Mouse (Mus musculus): ENCODE measurements around the gene Magi2. TPM values are rescaled to one million over a fixed set of nuclear protein-coding genes. Genes with fewer than 3 reads are reported as not detected.

The Magi2 gene
- polyA plus RNA-seq, 1 experiment from 2014 or later, result 3.2 TPM

DNA sequence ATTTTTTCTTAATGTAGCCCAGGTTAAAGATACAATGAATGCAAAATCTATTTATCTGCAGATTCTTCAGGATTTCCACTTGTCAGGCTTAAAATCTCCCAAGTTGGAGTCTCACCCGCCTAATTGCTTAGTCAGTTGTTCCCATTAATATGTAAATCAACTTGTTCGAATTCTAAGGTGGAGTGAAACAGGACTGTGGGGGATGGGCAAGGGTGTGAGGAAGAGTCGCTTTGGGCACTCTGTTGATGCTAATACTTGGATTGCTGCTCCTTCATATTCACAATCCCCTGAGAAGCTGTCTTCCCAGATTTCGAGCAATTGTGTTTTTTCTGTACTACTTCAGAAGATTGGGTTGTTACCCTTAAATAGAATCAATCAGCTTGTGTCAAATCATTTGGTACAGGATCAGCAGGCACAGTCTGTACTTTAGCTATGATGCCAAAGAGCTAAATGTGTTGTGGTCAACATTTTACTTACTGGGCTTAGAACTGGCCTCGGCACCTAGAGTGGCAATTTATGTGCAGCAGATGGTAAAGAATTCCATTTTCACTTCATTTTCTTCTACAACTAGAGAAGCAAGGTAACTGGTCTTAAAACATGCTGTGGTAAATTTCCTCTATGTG is 560.8 kb downstream of the Magi2 start:
- DNase-seq (ENCODE audit: low spot score) (no peak), ATAC-seq (replicated peaks; ENCODE audit: low FRiP score, low TSS enrichment, low read depth) (no peak)
- no peak overlapping the region for H3K4me2 ChIP-seq (ENCODE audit: low read length)
- H3K4me1 ChIP-seq (replicated peaks; ENCODE audit: control insufficient read depth, insufficient read depth, low read length), result no peaks in the 10 kb centered on the region
- no peaks in the 10 kb centered on the region for H3K27me3 ChIP-seq (replicated peaks; ENCODE audit: control insufficient read depth, insufficient read depth, low read length)
- 51% methylated on average over 5 of the region's 5 CpGs for WGBS
- no peaks in the 10 kb centered on the region for H3K36me3 ChIP-seq (ENCODE audit: control insufficient read depth, insufficient read depth, low read length)
- no peak overlapping the region for H3K4me3 ChIP-seq (ENCODE audit: low read depth, low read length)
- H3K27ac ChIP-seq (ENCODE audit: low read depth), result no peak overlapping the region
- H3K9me3 ChIP-seq (ENCODE audit: control insufficient read depth, low read length), result no peaks in the 10 kb centered on the region
- no peak overlapping the region for H3K9ac ChIP-seq (ENCODE audit: low read length)

DNA sequence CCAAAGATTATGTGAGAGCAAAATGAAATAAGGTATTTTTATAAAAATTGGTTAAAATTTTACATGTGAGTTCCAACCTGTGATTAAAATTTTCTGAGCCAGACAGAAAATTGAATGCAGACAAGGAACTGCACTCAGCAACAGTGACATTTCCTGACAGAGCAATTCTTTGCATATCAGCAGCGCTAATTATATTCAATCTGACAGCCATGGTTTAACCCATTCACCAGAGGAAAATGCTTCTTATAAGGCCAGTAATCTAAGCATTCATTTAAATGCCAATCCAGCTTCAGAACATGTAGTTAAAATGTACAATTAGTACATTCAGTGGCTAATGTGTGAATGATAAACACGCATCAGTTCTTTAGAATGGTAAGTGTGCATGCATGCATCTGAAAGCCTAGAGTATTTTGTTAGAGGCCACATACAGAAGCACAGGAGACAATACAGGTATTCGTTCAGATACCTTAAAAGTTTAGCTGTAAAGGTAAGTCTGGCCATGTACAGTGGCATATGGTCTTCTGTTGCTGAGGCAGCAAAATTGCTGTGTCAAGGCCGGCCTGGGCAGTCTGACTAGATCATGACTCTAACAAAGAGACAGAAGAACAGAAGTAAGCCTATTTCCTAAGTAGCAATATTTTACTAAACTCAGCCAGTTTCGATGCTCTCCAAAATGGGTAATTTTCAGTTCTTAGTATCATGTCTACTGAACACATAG is 576.4 kb downstream of the Magi2 start:
- Histone ChIP-seq H3K4me1 (replicated peaks; ENCODE audit: control insufficient read depth, insufficient read depth, low read length) (no peaks in the 10 kb centered on the region), H3K4me2 (ENCODE audit: low read length) (no peak overlapping the region), H3K4me3 (ENCODE audit: low read depth, low read length) (no peak overlapping the region), H3K9me3 (ENCODE audit: control insufficient read depth, low read length) (no peaks in the 10 kb centered on the region), H3K27ac (ENCODE audit: low read depth) (no peak overlapping the region), H3K9ac (ENCODE audit: low read length) (no peak overlapping the region), H3K36me3 (ENCODE audit: control insufficient read depth, insufficient read depth, low read length) (no peaks in the 10 kb centered on the region), H3K27me3 (replicated peaks; ENCODE audit: control insufficient read depth, insufficient read depth, low read length) (no peaks in the 10 kb centered on the region)
- ATAC-seq (replicated peaks; ENCODE audit: low FRiP score, low TSS enrichment, low read depth), result no peak
- DNase-seq (ENCODE audit: low spot score), result no peak
- 94% methylated on average over 5 of the region's 5 CpGs for WGBS

GRCm38 (mm10) chr5:19822502-19822901 is 595.7 kb downstream of the Magi2 start:
- Histone ChIP-seq H3K4me2 (ENCODE audit: low read length) (no peak overlapping the region), H3K27me3 (replicated peaks; ENCODE audit: control insufficient read depth, insufficient read depth, low read length) (no peaks in the 10 kb centered on the region), H3K9ac (ENCODE audit: low read length) (no peak overlapping the region), H3K36me3 (ENCODE audit: control insufficient read depth, insufficient read depth, low read length) (no peaks in the 10 kb centered on the region), H3K4me1 (replicated peaks; ENCODE audit: control insufficient read depth, insufficient read depth, low read length) (no peaks in the 10 kb centered on the region), H3K9me3 (ENCODE audit: control insufficient read depth, low read length) (no peaks in the 10 kb centered on the region), H3K4me3 (ENCODE audit: low read depth, low read length) (no peak overlapping the region), H3K27ac (ENCODE audit: low read depth) (no peak overlapping the region)
- no peak for DNase-seq (ENCODE audit: low spot score)
- 88% methylated on average over 2 of the region's 2 CpGs for WGBS
- ATAC-seq (replicated peaks; ENCODE audit: low FRiP score, low TSS enrichment, low read depth), result no peak

DNA sequence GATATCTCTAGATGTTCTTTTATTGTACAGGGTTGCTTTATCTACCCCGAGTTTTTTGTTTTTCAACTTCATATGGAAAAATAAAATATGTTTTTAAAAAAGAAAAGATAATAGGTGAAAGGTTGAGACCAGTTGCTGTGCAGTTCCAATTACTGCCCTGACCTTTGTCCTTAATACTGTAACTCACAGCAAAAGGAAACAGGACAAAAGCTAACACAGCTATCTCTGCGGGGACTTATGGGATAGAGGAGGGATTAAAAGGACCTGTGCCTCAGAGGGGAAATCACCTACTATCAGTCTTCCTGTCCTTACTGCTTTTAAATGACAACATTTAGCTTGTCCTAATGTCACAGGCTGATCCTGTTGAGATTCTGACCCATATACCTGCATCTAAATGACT is 599.1 kb downstream of the Magi2 start:
- ATAC-seq (replicated peaks; ENCODE audit: low FRiP score, low TSS enrichment, low read depth) (no peak), DNase-seq (ENCODE audit: low spot score) (no peak)
- H3K9me3 ChIP-seq (ENCODE audit: control insufficient read depth, low read length), result no peaks in the 10 kb centered on the region
- no peaks in the 10 kb centered on the region for H3K27me3 ChIP-seq (replicated peaks; ENCODE audit: control insufficient read depth, insufficient read depth, low read length)
- no peak overlapping the region for H3K4me3 ChIP-seq (ENCODE audit: low read depth, low read length)
- no peak overlapping the region for H3K27ac ChIP-seq (ENCODE audit: low read depth)
- no peak overlapping the region for H3K9ac ChIP-seq (ENCODE audit: low read length)
- H3K4me1 ChIP-seq (replicated peaks; ENCODE audit: control insufficient read depth, insufficient read depth, low read length), result no peaks in the 10 kb centered on the region
- H3K4me2 ChIP-seq (ENCODE audit: low read length), result no peak overlapping the region
- H3K36me3 ChIP-seq (ENCODE audit: control insufficient read depth, insufficient read depth, low read length), result no peaks in the 10 kb centered on the region
- 57% methylated on average over 2 of the region's 2 CpGs for WGBS

GRCm38 (mm10) chr5:19829341-19829740 is 602.5 kb downstream of the Magi2 start:
- H3K36me3 ChIP-seq (ENCODE audit: control insufficient read depth, insufficient read depth, low read length), result no peaks in the 10 kb centered on the region
- H3K27me3 ChIP-seq (replicated peaks; ENCODE audit: control insufficient read depth, insufficient read depth, low read length), result no peaks in the 10 kb centered on the region
- ATAC-seq (replicated peaks; ENCODE audit: low FRiP score, low TSS enrichment, low read depth) (no peak), DNase-seq (ENCODE audit: low spot score) (no peak)
- no peak overlapping the region for H3K4me2 ChIP-seq (ENCODE audit: low read length)
- no peak overlapping the region for H3K4me3 ChIP-seq (ENCODE audit: low read depth, low read length)
- H3K27ac ChIP-seq (ENCODE audit: low read depth), result no peak overlapping the region
- WGBS, result 87% methylated on average over 2 of the region's 2 CpGs
- no peak overlapping the region for H3K9ac ChIP-seq (ENCODE audit: low read length)
- H3K4me1 ChIP-seq (replicated peaks; ENCODE audit: control insufficient read depth, insufficient read depth, low read length), result no peaks in the 10 kb centered on the region
- H3K9me3 ChIP-seq (ENCODE audit: control insufficient read depth, low read length), result no peaks in the 10 kb centered on the region

DNA sequence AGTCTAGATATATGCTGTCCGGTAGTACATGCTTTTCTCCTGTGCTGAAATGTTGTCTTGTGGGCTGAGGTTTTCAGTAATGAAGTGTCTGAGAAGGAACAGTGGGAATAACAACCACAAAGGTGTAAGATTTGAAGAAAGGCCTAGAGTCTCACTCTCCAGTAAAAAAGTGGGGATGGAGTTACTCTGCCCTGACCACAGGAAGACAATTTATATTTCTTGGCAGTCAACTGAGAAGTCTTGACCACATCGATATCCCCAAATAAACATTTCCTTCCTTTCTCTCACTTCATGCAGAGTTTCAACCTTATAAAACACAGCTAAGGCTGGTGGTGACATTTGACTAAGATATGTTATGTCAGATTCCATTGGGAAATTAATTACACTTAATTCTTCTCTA is 636.0 kb downstream of the Magi2 start:
- no peak for ATAC-seq (replicated peaks; ENCODE audit: low FRiP score, low TSS enrichment, low read depth)
- Histone ChIP-seq H3K9ac (ENCODE audit: low read length) (no peak overlapping the region), H3K27ac (ENCODE audit: low read depth) (no peak overlapping the region), H3K4me2 (ENCODE audit: low read length) (no peak overlapping the region), H3K9me3 (ENCODE audit: control insufficient read depth, low read length) (no peaks in the 10 kb centered on the region), H3K4me3 (ENCODE audit: low read depth, low read length) (no peak overlapping the region), H3K27me3 (replicated peaks; ENCODE audit: control insufficient read depth, insufficient read depth, low read length) (no peaks in the 10 kb centered on the region), H3K36me3 (ENCODE audit: control insufficient read depth, insufficient read depth, low read length) (no peaks in the 10 kb centered on the region), H3K4me1 (replicated peaks; ENCODE audit: control insufficient read depth, insufficient read depth, low read length) (no peaks in the 10 kb centered on the region)
- DNase-seq (ENCODE audit: low spot score), result no peak
- WGBS, result 49% methylated on average over 2 of the region's 2 CpGs

DNA sequence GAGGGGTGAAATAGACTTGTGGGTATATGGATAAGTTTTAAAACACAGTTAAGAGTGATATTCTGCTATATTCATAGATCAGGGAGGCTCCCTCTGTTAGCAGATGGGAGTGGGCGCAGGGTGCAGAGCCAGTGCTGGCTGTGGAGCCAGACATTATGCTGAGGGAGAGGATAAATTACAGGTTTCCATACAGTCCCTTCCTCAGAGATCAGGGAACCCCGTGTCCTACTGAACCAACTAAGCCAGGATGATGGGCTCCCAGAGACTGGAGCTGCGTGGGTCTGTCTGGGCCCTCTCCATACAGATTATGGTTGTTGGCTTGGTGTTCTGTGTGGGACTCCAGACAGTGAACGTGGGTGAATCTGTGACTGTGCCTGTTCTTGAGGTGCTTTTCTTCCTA is 643.6 kb downstream of the Magi2 start:
- no peaks in the 10 kb centered on the region for H3K27me3 ChIP-seq (replicated peaks; ENCODE audit: control insufficient read depth, insufficient read depth, low read length)
- ATAC-seq (replicated peaks; ENCODE audit: low FRiP score, low TSS enrichment, low read depth) (no peak), DNase-seq (ENCODE audit: low spot score) (no peak)
- H3K4me1 ChIP-seq (replicated peaks; ENCODE audit: control insufficient read depth, insufficient read depth, low read length), result no peaks in the 10 kb centered on the region
- H3K27ac ChIP-seq (ENCODE audit: low read depth), result no peak overlapping the region
- 87% methylated on average over 4 of the region's 4 CpGs for WGBS
- no peak overlapping the region for H3K9ac ChIP-seq (ENCODE audit: low read length)
- no peak overlapping the region for H3K4me3 ChIP-seq (ENCODE audit: low read depth, low read length)
- H3K4me2 ChIP-seq (ENCODE audit: low read length), result no peak overlapping the region
- H3K36me3 ChIP-seq (ENCODE audit: control insufficient read depth, insufficient read depth, low read length), result no peaks in the 10 kb centered on the region
- H3K9me3 ChIP-seq (ENCODE audit: control insufficient read depth, low read length), result no peaks in the 10 kb centered on the region

GRCm38 (mm10) chr5:19891693-19892092 is 664.9 kb downstream of the Magi2 start:
- H3K27me3 ChIP-seq (replicated peaks; ENCODE audit: control insufficient read depth, insufficient read depth, low read length), result no peaks in the 10 kb centered on the region
- DNase-seq (ENCODE audit: low spot score), result no peak
- 86% methylated on average over 3 of the region's 3 CpGs for WGBS

GRCm38 (mm10) chr5:19895893-19896292 is 669.1 kb downstream of the Magi2 start:
- H3K9me3 ChIP-seq (ENCODE audit: control insufficient read depth, low read length), result no peaks in the 10 kb centered on the region
- H3K9ac ChIP-seq (ENCODE audit: low read length), result no peak overlapping the region
- WGBS, result 80% methylated on average over 6 of the region's 6 CpGs
- ATAC-seq (replicated peaks; ENCODE audit: low FRiP score, low TSS enrichment, low read depth) (no peak), DNase-seq (ENCODE audit: low spot score) (no peak)
- H3K36me3 ChIP-seq (ENCODE audit: control insufficient read depth, insufficient read depth, low read length), result no peaks in the 10 kb centered on the region
- no peak overlapping the region for H3K4me3 ChIP-seq (ENCODE audit: low read depth, low read length)
- H3K4me2 ChIP-seq (ENCODE audit: low read length), result no peak overlapping the region
- no peak overlapping the region for H3K27ac ChIP-seq (ENCODE audit: low read depth)
- H3K4me1 ChIP-seq (replicated peaks; ENCODE audit: control insufficient read depth, insufficient read depth, low read length), result no peaks in the 10 kb centered on the region
- H3K27me3 ChIP-seq (replicated peaks; ENCODE audit: control insufficient read depth, insufficient read depth, low read length), result no peaks in the 10 kb centered on the region

More at GRCm38 (mm10) chr5:19891693-19892092, 664.9 kb downstream of the Magi2 start:
- no peaks in the 10 kb centered on the region for H3K36me3 ChIP-seq (ENCODE audit: control insufficient read depth, insufficient read depth, low read length)
- H3K9me3 ChIP-seq (ENCODE audit: control insufficient read depth, low read length), result no peaks in the 10 kb centered on the region
- H3K4me1 ChIP-seq (replicated peaks; ENCODE audit: control insufficient read depth, insufficient read depth, low read length), result no peaks in the 10 kb centered on the region
- no peak overlapping the region for H3K4me3 ChIP-seq (ENCODE audit: low read depth, low read length)
- H3K27ac ChIP-seq (ENCODE audit: low read depth), result no peak overlapping the region
- no peak overlapping the region for H3K4me2 ChIP-seq (ENCODE audit: low read length)
- ATAC-seq (replicated peaks; ENCODE audit: low FRiP score, low TSS enrichment, low read depth), result no peak
- H3K9ac ChIP-seq (ENCODE audit: low read length), result no peak overlapping the region
